ENCODE assay signal across 15 mouse cellular contexts in the genomic region with DNA sequence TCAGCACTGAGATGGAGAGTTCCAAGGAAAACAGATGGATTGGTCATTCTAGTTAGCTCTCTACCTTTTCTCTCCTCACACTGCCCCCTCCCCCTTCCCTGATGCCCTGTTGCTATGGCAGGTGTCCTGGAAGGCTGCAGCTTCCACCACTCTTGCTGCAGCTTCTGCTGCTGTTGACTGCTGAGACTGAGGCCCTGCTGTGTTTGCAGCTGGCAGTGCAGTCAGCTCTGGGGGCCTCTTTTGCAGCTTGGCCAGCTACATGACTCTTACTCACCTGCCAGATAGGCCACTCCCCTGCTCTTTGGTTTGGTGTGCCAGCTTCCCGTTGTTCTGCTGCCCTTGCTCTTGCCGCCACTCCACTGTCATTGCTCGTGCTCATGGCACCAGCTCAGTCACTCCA.
DNase-seq lines count a peak whose midpoint lies in the region; ATAC-seq and TF ChIP-seq lines count a peak whose summit lies in the region.
"Had no signal": no experiment of that assay in that cellular context is flagged by ENCODE, and none has a peak within 500 bp of the region (broad histone marks: within the 10 kb centered on the region; RNA-seq: fewer than 3 reads in every experiment).

No protein-coding gene starts in this region.

- DNase-seq in forebrain, postnatal 0 days = no peak
- DNase-seq in neural tube, embryonic 10.5 days (ENCODE audit: extremely low spot score, low spot score) = no peak
- DNase-seq in cerebellum, postnatal 36 days = peak; percentile 56 to 59
- DNase-seq in frontal cortex, postnatal 25 days (ENCODE audit: low spot score in 2 of 2) = no peak
- no peak for DNase-seq in limb, embryonic 10.5 days (ENCODE audit: low spot score)
- DNase-seq: embryo, embryonic 11 days; kidney, adult 8-10 months; liver had no signal

- H3K4me1 ChIP-seq in forebrain, postnatal 0 days (ENCODE audit: insufficient read depth) = no peaks in the 10 kb centered on the region; the same call in 1 of the 2 replicates
- H3K4me1 ChIP-seq in forebrain, embryonic 15.5 days = peaks cover 7% of the 10 kb centered on the region
- peaks cover 22% of the 10 kb centered on the region for H3K4me1 ChIP-seq in neural tube, embryonic 13.5 days (replicated peaks)
- 0 out of 2 replicates have a peak, but pooled peaks cover 4% of the 10 kb centered on the region for H3K4me1 ChIP-seq in intestine, embryonic 15.5 days (replicated peaks)
- H3K4me1 ChIP-seq in limb, embryonic 10.5 days = peaks cover 7% of the 10 kb centered on the region; the same call in 1 of the 2 replicates

- H3K36me3 ChIP-seq in forebrain, postnatal 0 days (ENCODE audit: insufficient read depth) = no peaks in the 10 kb centered on the region
- no peaks in the 10 kb centered on the region for H3K36me3 ChIP-seq in forebrain, embryonic 15.5 days
- H3K36me3 ChIP-seq in neural tube, embryonic 13.5 days = no peaks in the 10 kb centered on the region
- H3K36me3 ChIP-seq in intestine, embryonic 15.5 days = no peaks in the 10 kb centered on the region
- H3K36me3 ChIP-seq in limb, embryonic 10.5 days = no peaks in the 10 kb centered on the region
- H3K36me3 ChIP-seq: midbrain, embryonic 15.5 days; stomach, embryonic 15.5 days had no signal

- no peak overlapping the region for H3K4me2 ChIP-seq in forebrain, postnatal 0 days (ENCODE audit: low read depth)
- H3K4me2 ChIP-seq in forebrain, embryonic 15.5 days (replicated peaks) = no peak overlapping the region
- H3K4me2 ChIP-seq in neural tube, embryonic 13.5 days = no peak overlapping the region
- no peak overlapping the region for H3K4me2 ChIP-seq in intestine, embryonic 15.5 days (replicated peaks)
- H3K4me2 ChIP-seq: midbrain, embryonic 15.5 days; stomach, embryonic 15.5 days had no signal

- WGBS in forebrain, postnatal 0 days = 48% methylated on average over 3 of the region's 3 CpGs
- WGBS in forebrain, embryonic 15.5 days = 46% methylated on average over 3 of the region's 3 CpGs
- WGBS in neural tube, embryonic 13.5 days = 50% methylated on average over 3 of the region's 3 CpGs
- 75% methylated on average over 3 of the region's 3 CpGs for WGBS in intestine, embryonic 15.5 days
- WGBS in limb, embryonic 10.5 days = 72% methylated on average over 3 of the region's 3 CpGs

- 0 out of 2 replicates have a peak, but pooled peaks have one; percentile 18 for ATAC-seq in forebrain, postnatal 0 days
- ATAC-seq in forebrain, embryonic 15.5 days (replicated peaks) = no peak
- ATAC-seq in neural tube, embryonic 13.5 days (ENCODE audit: low read depth) = no peak
- no peak for ATAC-seq in intestine, embryonic 15.5 days
- ATAC-seq: midbrain, embryonic 15.5 days had no signal

- H3K9ac ChIP-seq in forebrain, postnatal 0 days = no peak overlapping the region
- no peak overlapping the region for H3K9ac ChIP-seq in forebrain, embryonic 15.5 days (replicated peaks)
- H3K9ac ChIP-seq in neural tube, embryonic 13.5 days = no peak overlapping the region
- H3K9ac ChIP-seq in intestine, embryonic 15.5 days = no peak overlapping the region
- H3K9ac ChIP-seq: midbrain, embryonic 15.5 days; stomach, embryonic 15.5 days had no signal

- no peak overlapping the region for H3K4me3 ChIP-seq in forebrain, postnatal 0 days (ENCODE audit: low read depth, low read length)
- H3K4me3 ChIP-seq in forebrain, embryonic 15.5 days = no peak overlapping the region
- H3K4me3 ChIP-seq in neural tube, embryonic 13.5 days = no peak overlapping the region
- no peak overlapping the region for H3K4me3 ChIP-seq in intestine, embryonic 15.5 days (replicated peaks)
- no peak overlapping the region for H3K4me3 ChIP-seq in limb, embryonic 10.5 days
- H3K4me3 ChIP-seq: heart, adult 2 months; left cerebral cortex, adult 2 months; midbrain, embryonic 15.5 days; stomach, embryonic 15.5 days had no signal

- H3K27me3 ChIP-seq in forebrain, postnatal 0 days (ENCODE audit: insufficient read depth, low read length) = no peaks in the 10 kb centered on the region
- no peaks in the 10 kb centered on the region for H3K27me3 ChIP-seq in forebrain, embryonic 15.5 days
- no peaks in the 10 kb centered on the region for H3K27me3 ChIP-seq in neural tube, embryonic 13.5 days
- H3K27me3 ChIP-seq in intestine, embryonic 15.5 days (replicated peaks) = no peaks in the 10 kb centered on the region
- no peaks in the 10 kb centered on the region for H3K27me3 ChIP-seq in limb, embryonic 10.5 days (ENCODE audit: low read depth, poor library complexity, severe bottlenecking)
- H3K27me3 ChIP-seq: midbrain, embryonic 15.5 days; stomach, embryonic 15.5 days had no signal

- H3K9me3 ChIP-seq in forebrain, postnatal 0 days (ENCODE audit: low read length) = no peaks in the 10 kb centered on the region
- H3K9me3 ChIP-seq in forebrain, embryonic 15.5 days = no peaks in the 10 kb centered on the region
- H3K9me3 ChIP-seq in neural tube, embryonic 13.5 days = no peaks in the 10 kb centered on the region
- H3K9me3 ChIP-seq in intestine, embryonic 15.5 days = no peaks in the 10 kb centered on the region
- H3K9me3 ChIP-seq in limb, embryonic 10.5 days (replicated peaks) = no peaks in the 10 kb centered on the region
- H3K9me3 ChIP-seq: midbrain, embryonic 15.5 days; stomach, embryonic 15.5 days had no signal

- H3K27ac ChIP-seq in forebrain, postnatal 0 days (ENCODE audit: low read depth, low read length) = no peak overlapping the region
- H3K27ac ChIP-seq in forebrain, embryonic 15.5 days (replicated peaks) = no peak overlapping the region; the same call in 1 of the 2 replicates
- peak overlapping the region; percentile 54; the same call in 1 of the 2 replicates for H3K27ac ChIP-seq in neural tube, embryonic 13.5 days (replicated peaks)
- no peak overlapping the region for H3K27ac ChIP-seq in intestine, embryonic 15.5 days
- no peak overlapping the region for H3K27ac ChIP-seq in limb, embryonic 10.5 days
- H3K27ac ChIP-seq: heart, adult 2 months; left cerebral cortex, adult 2 months; midbrain, embryonic 15.5 days; stomach, embryonic 15.5 days had no signal

- no peak for TF ChIP-seq CTCF in forebrain, postnatal 0 days (IDR thresholded peaks at IDR 0.05; ENCODE audit: low read depth)

Comparison
In these comparisons a context has a peak if more than half of its experiments do, and no peak if none do; other contexts are left out.
1. DNase-seq: peak in cerebellum, postnatal 36 days (2 of 2); none in forebrain, postnatal 0 days (single experiment), neural tube, embryonic 10.5 days (single experiment), frontal cortex, postnatal 25 days (0 of 2) and limb, embryonic 10.5 days (single experiment).